Mouse (Mus musculus) kidney, adult 8-10 months (tissue): ENCODE data around the gene Gm1140.
"Not testable (repeated sequence)": the region's sequence is repeated elsewhere in the genome, so short reads cannot be mapped to it uniquely, and the experiment has no call there.

Experiments used
- DNase-seq, 2 experiments: peaks; one replicate each; pipeline ENCODE4 v3.0.0; 2022

Gm1140 gene

GRCm38 (mm10) chrX:67693462-67693861 is at the start of gene Gm1140:
TSS of gene Gm1140 (minus strand) at chrX:67693562.
- DNase-seq, result not testable (repeated sequence)

GRCm38 (mm10) chrX:67695398-67695797 is 2.0 kb upstream of the Gm1140 start, which contains the start of gene Gm14692:
TSS of gene Gm14692 (plus strand) at chrX:67695698.
- not testable (repeated sequence) for DNase-seq
